Mouse (Mus musculus): Measurements from ENCODE around the gene Gla.

Gene Gla

DNA sequence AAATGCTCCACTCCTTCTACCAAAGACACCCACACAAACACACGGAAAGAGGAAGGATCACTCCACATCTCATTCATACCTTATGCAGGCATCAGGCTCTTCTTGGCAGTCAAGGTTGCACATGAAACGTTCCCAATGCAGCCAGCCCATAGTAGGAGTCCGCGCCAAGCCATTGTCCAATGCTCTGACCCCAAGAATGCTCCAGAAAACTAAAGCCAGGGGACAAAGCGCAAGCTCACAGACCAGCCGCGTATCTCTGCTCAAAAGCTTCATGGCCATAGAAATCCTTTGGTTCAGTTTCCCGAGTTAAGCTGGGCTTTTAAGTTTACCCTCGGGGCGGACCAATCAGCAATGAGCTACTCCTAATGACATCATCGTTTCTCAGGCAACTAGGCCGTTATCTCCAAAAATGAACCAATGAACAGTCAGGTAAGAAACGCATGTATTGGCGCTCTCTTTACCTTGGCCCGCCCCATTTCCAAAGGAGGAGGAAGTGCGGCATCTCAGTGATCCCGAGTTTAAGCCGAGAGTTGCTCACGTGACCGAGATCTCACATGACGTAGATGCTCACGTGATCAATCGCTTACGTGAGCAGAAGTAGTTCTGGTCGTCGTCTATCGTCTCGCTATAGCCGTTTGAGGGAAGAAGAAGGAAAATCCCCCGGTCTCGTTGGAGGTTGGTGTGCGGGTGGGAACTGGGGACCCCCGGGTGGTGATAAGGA, at the start of gene Gla, which contains the start of gene Hnrnph2:
TSS of gene Gla (minus strand) at position 467 of the 721 bp plus-strand sequence.
TSS of gene Hnrnph2 (plus strand) at position 521 of the 721 bp plus-strand sequence.
- DNase-seq (ENCODE audit: low spot score), result peak; percentile 91

DNA sequence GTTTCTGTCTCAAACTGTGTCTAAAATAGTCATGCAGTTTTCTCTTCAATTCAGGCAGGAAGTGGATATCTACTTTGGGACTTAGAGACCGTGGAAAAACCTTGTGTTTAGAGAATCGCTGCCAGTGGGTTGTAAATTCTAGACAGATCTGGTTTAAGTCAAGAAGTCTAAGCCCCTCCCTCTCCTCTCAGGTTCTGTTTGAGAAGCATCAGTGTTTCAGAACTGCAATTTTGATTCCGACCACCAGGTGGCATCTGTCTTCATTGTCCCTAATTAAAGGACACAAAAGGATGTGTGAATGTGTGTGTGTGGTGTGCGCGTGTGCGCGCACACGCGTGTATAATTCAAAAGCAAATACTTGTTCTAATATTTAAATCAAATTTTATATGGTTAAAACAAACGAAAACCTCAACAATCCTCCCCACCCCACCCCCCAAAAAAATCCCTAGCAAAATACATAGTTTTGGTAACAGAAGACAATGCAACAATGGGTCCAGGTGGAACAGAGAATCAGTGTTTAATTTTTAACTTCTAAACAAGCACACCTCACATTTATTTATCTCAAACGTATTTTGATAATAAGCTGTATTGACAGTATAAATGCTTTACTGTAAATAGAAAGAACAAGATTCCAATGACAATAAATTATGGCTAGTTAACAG, 47.2 kb upstream of the Gla start:
- DNase-seq (ENCODE audit: low spot score), result peak; percentile 51

DNA sequence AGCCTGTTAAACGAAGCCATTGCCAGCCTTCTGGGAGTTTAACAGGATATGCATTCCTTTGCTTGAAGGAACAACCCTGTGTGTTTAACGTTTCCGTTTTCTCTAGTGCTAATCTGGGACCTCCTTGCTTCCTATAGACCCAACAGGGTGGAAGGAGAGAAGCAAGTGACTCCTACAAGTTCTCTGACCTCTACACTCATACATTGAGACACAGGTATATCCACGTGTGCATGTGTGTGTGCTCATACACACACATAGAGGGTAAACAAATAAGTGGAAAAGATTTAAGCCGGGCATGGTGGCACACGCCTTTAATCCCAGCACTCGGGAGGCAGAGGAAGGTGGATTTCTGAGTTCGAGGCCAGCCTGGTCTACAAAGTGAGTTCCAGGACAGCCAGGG, 46.5 kb upstream of the Gla start:
- DNase-seq (ENCODE audit: low spot score), result no peak

DNA sequence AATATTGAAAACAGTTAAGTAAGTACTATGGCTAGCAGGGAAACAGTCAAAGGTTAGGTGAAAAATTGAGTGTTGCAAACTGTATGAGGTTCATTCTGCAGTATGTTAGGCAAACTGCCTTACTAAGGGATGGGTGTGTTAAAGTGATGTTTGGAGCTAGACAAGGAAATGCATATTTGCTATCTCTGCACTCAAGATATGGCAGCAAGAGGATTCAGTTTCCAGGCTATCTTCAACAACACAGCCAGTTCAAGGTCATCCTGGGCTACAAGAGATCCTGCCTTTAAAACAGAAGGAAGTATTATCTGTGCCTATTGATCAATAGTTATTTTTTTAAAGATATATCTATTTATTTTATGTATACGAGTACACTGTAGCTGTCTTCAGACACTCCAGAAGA, 45.4 kb upstream of the Gla start:
- DNase-seq (ENCODE audit: low spot score), result no peak

DNA sequence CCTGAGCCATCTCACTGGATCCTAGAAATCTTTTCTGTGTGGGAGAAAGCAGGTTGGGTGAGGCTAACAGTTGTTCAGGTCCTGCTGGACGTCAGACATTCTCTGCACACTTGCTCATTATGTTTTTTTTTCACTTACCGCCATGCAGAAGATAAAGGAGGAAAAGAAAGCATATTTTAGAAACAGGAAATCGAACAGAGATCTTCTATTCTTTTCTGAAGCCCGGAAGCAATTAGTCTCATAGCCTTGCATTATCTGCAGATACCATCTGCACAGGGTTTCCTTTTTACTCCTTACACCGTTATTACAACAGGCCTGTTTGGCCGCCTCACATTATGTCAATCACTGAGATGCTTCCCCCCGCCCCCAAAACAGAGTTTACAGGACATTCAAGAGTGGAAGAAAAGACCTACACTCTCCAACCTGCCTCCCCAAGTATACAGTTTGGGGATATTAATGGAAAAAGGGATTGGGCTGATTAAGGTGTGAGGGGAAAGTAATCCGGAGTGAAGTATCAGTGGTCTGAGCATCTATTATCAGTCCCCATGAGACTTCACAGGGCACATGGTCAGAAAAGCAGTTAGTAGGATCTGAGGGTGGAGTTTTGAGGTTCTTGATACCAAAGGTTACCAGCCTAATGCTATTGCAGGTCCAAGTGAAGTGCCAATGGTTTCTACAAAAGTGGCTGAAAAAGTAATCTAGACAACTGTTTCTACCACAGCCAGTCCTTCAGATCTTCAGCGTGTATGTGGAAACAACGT, 40.3 kb upstream of the Gla start:
- DNase-seq (ENCODE audit: low spot score), result no peak

DNA sequence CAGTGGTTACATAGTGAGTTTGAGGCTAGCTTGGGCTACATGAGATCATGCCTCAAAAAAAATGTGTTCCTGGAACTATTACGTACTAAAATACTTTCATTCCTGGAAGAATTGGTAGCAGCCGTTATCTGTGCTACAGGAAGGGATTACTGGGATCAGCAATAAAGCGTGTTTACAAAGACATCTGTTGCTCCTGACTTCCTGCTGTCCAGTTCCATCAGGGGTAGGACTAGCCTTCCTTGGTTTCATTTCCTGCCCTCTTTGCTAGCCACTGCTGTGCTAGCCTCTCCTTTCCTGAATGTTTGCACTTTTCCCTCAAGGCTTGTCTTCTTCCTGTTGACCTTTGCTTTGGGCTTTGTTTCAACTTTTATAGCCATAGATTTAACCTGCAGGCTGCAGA, 34.9 kb upstream of the Gla start:
- DNase-seq (ENCODE audit: low spot score), result peak; percentile 9

DNA sequence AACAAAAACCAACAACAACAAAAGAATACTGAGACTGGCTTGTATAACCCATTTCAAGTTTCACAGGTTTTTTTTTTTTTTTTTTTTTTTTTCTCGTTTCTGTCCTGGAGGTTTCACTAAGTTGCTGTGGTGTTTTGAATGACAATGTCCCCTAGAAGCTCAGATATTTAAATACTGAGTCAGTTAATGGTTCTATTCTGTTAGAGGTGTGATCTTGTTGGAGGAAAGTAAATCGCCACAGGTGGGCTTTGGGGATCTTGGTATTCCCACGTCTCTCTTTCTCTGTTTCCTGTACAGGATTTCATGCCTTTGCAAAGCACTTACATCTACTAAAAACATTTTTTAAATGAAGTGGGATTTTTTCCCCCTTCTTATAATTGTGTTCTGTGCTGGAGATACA, 34.2 kb upstream of the Gla start:
- DNase-seq (ENCODE audit: low spot score), result no peak

GRCm38 (mm10) chrX:134632710-134633109, 31.8 kb upstream of the Gla start:
- DNase-seq (ENCODE audit: low spot score), result no peak

- no peak for DNase-seq (ENCODE audit: low spot score)
These were observed 27.3 kb upstream of the Gla start for GRCm38 (mm10) chrX:134628200-134628599.

DNA sequence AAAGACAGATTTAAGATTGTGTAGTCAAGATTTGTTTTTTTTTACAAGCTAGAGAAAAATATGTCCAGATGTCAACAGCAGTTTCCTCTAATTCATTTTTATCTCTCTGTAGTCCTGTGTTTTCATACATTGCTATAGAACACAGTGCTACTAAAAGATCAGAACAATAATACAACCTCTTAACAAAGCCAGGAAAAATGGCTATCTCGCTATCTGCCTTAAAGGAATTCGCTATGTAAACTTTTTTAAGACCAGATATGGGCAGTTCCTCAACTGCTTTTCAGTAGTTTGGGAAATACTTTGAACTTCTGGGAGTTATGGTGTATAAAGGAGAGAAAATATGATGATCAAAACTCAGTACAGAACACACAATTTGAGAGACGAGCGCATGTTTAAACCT, 22.4 kb upstream of the Gla start:
- DNase-seq (ENCODE audit: low spot score), result no peak

GRCm38 (mm10) chrX:134621685-134622084, 20.8 kb upstream of the Gla start:
- no peak for DNase-seq (ENCODE audit: low spot score)

GRCm38 (mm10) chrX:134620254-134620865, 19.4 kb upstream of the Gla start:
- no peak for DNase-seq (ENCODE audit: low spot score)

DNA sequence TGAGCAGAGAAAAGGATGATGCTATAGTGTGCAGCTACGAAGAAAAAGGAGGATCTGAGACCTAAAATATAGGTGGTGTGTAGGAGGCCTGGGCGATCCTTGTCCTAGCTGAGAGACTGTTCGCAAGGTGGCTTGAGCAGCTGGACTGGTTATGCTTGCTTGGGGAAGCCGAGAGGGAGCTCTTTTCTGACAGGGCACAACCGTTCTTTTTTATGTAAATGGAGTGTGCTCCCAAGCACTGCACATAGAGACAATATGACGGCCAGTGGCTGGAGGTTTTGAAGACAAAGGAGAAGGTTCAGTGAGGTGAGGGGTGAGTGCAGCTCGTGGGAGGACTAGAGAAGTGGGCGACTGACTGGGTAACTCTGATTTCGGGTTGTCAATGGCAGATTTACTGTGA, 18.8 kb upstream of the Gla start:
- DNase-seq (ENCODE audit: low spot score), result no peak

DNA sequence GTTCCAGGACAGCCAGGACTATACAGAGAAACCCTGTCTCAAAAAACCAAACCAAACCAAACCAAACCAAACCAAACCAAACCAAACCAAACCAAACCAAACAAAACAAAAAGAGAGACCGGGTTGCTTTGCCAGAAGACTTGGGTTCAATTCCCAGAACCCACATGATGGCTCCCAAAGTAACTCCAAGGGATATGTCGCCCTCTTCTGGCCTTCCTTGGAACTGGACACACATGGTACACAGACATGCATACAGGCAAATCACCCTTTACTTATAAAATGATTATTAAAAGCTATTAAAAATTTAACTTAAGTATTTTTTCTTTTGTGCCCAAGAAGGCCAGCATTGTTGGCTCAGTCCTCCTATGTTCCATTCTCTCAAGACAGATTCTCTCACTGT, 13.4 kb upstream of the Gla start:
- DNase-seq (ENCODE audit: low spot score), result no peak

DNA sequence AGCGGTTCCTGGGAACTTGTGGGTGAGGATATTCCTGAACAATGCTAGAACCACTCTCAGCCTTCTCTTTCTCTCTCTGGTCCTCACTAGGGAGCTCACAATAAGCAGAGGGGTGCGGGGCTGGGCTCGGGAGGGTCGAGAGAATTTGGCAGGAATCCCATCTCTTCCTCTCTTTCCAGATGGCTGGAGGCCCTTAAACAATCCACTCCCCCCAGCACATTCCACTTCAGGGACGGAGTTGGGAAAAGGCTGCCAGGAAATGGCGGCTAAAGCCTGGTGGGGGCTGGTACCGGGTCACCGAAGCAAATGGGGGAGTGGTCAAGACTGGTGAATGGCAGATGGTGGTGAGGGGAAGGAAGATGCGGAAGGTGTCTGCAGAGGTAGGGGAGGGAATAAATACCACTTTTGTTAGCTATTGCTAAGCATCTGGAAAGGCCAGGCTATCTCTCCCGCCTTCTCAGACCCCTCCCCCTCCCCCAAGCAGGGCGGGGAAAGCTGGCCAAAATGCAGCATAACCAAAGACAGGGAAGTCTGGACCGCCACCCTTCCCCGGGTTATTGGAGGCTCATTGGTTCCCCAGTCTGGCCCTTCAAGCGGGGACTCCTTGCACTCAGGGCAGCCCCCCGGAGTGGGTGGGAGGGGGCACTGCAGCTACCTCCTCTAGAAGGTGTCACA, 11.5 kb upstream of the Gla start:
- peak; percentile 79 for DNase-seq (ENCODE audit: low spot score)

GRCm38 (mm10) chrX:134610984-134611383, 10.1 kb upstream of the Gla start:
- DNase-seq (ENCODE audit: low spot score), result no peak

DNA sequence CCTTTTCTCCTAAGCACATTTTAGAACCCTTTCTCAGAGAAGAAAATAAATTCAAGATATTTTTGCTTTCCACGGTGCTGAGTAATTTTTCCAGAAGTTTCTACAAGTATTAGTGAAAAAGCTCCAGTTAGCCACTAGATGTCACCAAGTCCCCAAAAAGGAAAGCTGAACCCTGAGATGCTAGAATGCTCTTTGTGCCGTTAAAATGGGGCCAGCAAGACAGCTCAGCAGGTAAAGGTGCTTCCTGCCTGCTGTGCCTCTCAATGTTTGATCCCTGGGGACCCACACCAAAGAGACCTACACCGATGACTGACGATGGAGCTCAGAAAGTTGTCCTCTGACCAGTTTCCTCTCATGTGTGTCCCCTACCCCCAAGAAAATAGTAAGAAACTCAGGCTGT, 8.5 kb upstream of the Gla start:
- no peak for DNase-seq (ENCODE audit: low spot score)

DNA sequence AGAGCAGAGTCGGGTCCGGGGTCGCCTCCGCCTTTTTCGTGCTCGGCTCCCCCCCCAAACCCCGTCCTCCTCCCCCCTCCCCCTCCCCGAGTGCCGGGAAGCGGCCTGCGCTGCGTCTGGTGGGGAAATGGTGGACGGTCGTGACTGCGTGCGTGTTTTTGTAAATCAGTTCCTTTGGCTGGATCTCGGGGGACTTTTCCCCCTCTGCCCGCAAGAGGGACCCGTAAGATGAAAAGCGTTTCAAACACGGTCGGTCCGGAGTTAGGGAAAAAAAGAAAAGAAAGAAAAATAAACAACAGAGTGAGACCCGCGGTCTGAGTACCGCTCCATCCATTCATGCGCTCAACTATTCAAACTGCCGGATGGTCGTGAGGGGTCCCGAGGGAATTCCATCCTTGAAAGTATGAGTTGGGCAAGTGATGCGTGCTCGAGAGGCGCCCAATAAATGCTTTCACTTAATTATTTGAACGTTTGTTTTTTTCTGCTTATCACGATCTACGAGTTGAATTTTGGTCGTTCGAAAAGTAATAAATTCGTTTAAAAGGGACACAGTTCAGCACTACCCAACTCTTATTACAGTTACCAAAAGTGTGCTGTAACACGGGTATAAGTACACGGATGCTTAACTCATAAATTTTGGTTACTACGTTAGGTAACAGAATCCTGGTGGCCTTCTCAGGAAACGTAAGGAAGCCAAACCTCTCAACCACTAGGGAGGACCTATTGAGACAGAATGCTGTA, 625 bp upstream of the Gla start:
- no peak for DNase-seq (ENCODE audit: low spot score)

GRCm38 (mm10) chrX:134599922-134600565, 881 bp downstream of the Gla start:
- DNase-seq (ENCODE audit: low spot score), result no peak

DNA sequence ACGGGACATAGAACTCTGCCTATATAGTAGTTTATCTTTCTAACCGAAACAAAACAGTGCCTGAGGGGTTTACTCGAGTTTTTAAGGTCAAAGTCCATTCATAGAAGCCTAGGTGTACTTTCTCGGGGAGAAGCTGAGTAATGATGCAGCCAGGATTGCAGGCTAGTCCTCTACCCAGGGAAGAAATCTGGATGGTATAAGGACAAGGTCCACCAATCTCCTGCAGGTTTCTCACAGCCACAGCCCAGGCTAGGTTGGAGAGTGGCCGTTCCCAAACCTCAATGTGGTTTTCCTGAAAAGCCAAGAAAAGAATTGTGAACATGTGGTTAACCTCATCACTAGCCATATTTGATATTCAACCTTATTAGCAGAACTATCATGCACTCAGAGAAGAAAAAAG, 11.1 kb downstream of the Gla start:
- no peak for DNase-seq (ENCODE audit: low spot score)

- DNase-seq (ENCODE audit: low spot score), result no peak
These were observed 11.9 kb downstream of the Gla start for GRCm38 (mm10) chrX:134588997-134589396.
